Mouse (Mus musculus): Measurements from ENCODE around the gene Hvcn1. TPM values are rescaled to one million over a fixed set of nuclear protein-coding genes. Genes with fewer than 3 reads are reported as not detected.

Hvcn1 gene
- total and polyA plus RNA-seq, 3 experiments = 0.27 to 1.6 (median 0.27) TPM

DNA sequence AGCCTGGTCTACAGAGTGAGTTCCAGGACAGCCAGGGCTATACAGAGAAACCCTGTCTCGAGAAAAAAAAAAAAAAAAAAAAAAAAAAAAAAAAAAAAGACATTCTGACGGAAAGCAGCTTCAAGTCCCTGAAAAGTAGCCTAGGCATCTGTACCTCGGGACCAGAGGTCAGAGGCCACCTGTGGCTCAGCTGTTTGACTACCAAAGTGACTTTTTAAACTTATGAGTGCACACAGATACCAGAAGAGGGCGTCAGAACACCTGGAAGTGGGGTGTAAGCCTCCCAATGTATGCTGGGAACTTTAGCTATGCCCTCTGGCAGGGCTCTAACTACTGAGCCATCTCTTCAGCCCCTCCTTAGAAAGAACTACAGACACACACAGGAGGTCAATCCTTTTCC, 14.3 kb upstream of the Hvcn1 start:
- H3K9me3 ChIP-seq (replicated peaks) = no peaks in the 10 kb centered on the region
- TF ChIP-seq TAL1 (conservative IDR thresholded peaks at IDR 0.05; ENCODE audit: low read depth, low read length) (no peak), GATA1 (IDR thresholded peaks at IDR 0.05; ENCODE audit: borderline replicate concordance, low read length) (no peak), GATA2 (IDR thresholded peaks at IDR 0.05; ENCODE audit: borderline replicate concordance, low read depth, low read length) (no peak), POLR2AphosphoS5 (IDR thresholded peaks at IDR 0.05; ENCODE audit: insufficient replicate concordance, low read depth, low read length) (no peak), CTCF (IDR thresholded peaks at IDR 0.05; ENCODE audit: low read depth, low read length) (no peak)
- H3K4me3 ChIP-seq (ENCODE audit: low read depth, low read length) = no peak overlapping the region
- H3K4me1 ChIP-seq (ENCODE audit: insufficient read depth, low read depth, low read length) = no peaks in the 10 kb centered on the region
- DNase-seq (ENCODE audit: low spot score) (no peak), ATAC-seq (ENCODE audit: extremely low read depth, insufficient number of reproducible peaks, low FRiP score, poor library complexity, severe bottlenecking) (no peak)
- peaks cover 21% of the 10 kb centered on the region for H3K27me3 ChIP-seq (ENCODE audit: insufficient read depth, low read length)
- no peaks in the 10 kb centered on the region for H3K36me3 ChIP-seq (replicated peaks)

DNA sequence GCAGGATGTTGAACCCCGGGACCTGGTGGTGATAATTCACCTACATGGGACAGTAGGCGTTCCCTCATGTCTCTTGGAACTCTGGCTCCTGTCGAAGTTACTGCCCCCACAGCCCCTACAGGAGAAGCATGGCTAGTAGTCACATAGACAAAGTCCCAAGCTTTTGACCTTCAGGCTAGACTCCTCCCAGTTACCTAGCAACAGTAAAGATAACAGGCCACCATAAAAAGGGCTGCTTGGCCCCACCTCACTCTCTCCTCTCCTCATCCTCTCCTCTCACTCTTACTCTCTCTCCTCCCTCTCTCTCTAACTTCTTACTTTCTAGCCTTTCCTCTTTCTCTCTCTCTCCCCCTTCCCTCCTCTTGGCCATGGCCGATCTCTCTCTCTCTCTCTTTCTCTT, 5.7 kb upstream of the Hvcn1 start:
- H3K9me3 ChIP-seq (replicated peaks) = peaks cover 9% of the 10 kb centered on the region
- ATAC-seq (ENCODE audit: extremely low read depth, insufficient number of reproducible peaks, low FRiP score, poor library complexity, severe bottlenecking) = no peak
- H3K4me1 ChIP-seq (ENCODE audit: insufficient read depth, low read depth, low read length) = no peaks in the 10 kb centered on the region
- TF ChIP-seq POLR2AphosphoS5 (IDR thresholded peaks at IDR 0.05; ENCODE audit: insufficient replicate concordance, low read depth, low read length) = no peak
- TF ChIP-seq CTCF (IDR thresholded peaks at IDR 0.05; ENCODE audit: low read depth, low read length) = no peak
- no peak for TF ChIP-seq TAL1 (conservative IDR thresholded peaks at IDR 0.05; ENCODE audit: low read depth, low read length)
- TF ChIP-seq GATA2 (IDR thresholded peaks at IDR 0.05; ENCODE audit: borderline replicate concordance, low read depth, low read length) = no peak
- no peak for TF ChIP-seq GATA1 (IDR thresholded peaks at IDR 0.05; ENCODE audit: borderline replicate concordance, low read length)
- H3K27me3 ChIP-seq (ENCODE audit: insufficient read depth, low read length) = peaks cover 22% of the 10 kb centered on the region; the same call in 1 of the 2 replicates
- DNase-seq (ENCODE audit: low spot score) = no peak
- H3K36me3 ChIP-seq (replicated peaks) = no peaks in the 10 kb centered on the region
- no peak overlapping the region for H3K4me3 ChIP-seq (ENCODE audit: low read depth, low read length)

DNA sequence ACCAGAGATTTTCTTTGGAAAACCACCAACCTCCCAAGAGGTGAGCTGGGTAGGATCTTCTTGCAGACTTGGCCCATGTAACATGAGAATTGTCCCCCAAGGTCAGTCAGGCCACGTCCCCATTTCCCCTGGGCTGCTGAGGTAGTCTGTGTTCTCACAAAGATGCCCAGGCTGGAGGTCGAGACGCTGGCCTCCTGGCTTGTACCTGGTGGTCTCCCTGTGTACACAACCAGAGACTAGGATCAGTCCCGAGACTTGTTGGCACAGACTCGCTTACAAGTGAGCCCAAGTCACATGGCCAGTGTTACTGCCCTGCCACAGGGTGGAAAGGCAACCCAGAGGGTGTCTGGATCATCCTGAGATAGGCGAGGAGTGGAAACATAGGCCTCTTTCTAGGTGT, 4.7 kb upstream of the Hvcn1 start:
- H3K4me1 ChIP-seq (ENCODE audit: insufficient read depth, low read depth, low read length) = no peaks in the 10 kb centered on the region
- no peak for TF ChIP-seq GATA1 (IDR thresholded peaks at IDR 0.05; ENCODE audit: borderline replicate concordance, low read length)
- no peak for TF ChIP-seq TAL1 (conservative IDR thresholded peaks at IDR 0.05; ENCODE audit: low read depth, low read length)
- TF ChIP-seq CTCF (IDR thresholded peaks at IDR 0.05; ENCODE audit: low read depth, low read length) = no peak
- no peak for TF ChIP-seq POLR2AphosphoS5 (IDR thresholded peaks at IDR 0.05; ENCODE audit: insufficient replicate concordance, low read depth, low read length)
- no peak for TF ChIP-seq GATA2 (IDR thresholded peaks at IDR 0.05; ENCODE audit: borderline replicate concordance, low read depth, low read length)
- no peak overlapping the region for H3K4me3 ChIP-seq (ENCODE audit: low read depth, low read length)
- peaks cover 24% of the 10 kb centered on the region for H3K27me3 ChIP-seq (ENCODE audit: insufficient read depth, low read length)
- peaks cover 9% of the 10 kb centered on the region for H3K9me3 ChIP-seq (replicated peaks)
- ATAC-seq (ENCODE audit: extremely low read depth, insufficient number of reproducible peaks, low FRiP score, poor library complexity, severe bottlenecking) (no peak), DNase-seq (ENCODE audit: low spot score) (no peak)
- H3K36me3 ChIP-seq (replicated peaks) = no peaks in the 10 kb centered on the region

DNA sequence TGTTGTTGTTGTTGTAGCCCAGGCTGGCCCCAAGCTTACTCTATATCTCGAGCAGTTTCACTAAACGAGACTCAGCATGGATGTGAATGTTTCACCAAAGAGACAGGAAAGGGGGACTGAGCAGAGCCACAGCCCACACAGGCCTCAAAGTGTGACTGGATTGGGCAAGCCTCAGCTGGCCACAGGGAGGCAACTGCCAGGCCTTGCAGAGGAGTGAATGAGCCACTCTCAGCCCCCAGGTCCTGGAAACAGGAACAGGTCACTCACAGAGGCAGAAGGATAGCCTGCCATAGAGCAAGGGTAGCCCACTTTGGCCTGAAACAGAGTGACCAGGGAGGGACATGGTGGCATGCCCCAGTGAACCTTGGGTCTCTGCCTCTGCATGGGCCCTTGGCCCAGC, 2.4 kb upstream of the Hvcn1 start:
- TF ChIP-seq POLR2AphosphoS5 (IDR thresholded peaks at IDR 0.05; ENCODE audit: insufficient replicate concordance, low read depth, low read length) (no peak), GATA2 (IDR thresholded peaks at IDR 0.05; ENCODE audit: borderline replicate concordance, low read depth, low read length) (no peak), CTCF (IDR thresholded peaks at IDR 0.05; ENCODE audit: low read depth, low read length) (no peak), GATA1 (IDR thresholded peaks at IDR 0.05; ENCODE audit: borderline replicate concordance, low read length) (no peak), TAL1 (conservative IDR thresholded peaks at IDR 0.05; ENCODE audit: low read depth, low read length) (no peak)
- no peak for ATAC-seq (ENCODE audit: extremely low read depth, insufficient number of reproducible peaks, low FRiP score, poor library complexity, severe bottlenecking)
- no peaks in the 10 kb centered on the region for H3K36me3 ChIP-seq (replicated peaks)
- H3K4me3 ChIP-seq (ENCODE audit: low read depth, low read length) = no peak overlapping the region
- H3K9me3 ChIP-seq (replicated peaks) = peaks cover 9% of the 10 kb centered on the region
- DNase-seq (ENCODE audit: low spot score) = no peak
- H3K27me3 ChIP-seq (ENCODE audit: insufficient read depth, low read length) = peaks cover 46% of the 10 kb centered on the region
- no peaks in the 10 kb centered on the region for H3K4me1 ChIP-seq (ENCODE audit: insufficient read depth, low read depth, low read length)

DNA sequence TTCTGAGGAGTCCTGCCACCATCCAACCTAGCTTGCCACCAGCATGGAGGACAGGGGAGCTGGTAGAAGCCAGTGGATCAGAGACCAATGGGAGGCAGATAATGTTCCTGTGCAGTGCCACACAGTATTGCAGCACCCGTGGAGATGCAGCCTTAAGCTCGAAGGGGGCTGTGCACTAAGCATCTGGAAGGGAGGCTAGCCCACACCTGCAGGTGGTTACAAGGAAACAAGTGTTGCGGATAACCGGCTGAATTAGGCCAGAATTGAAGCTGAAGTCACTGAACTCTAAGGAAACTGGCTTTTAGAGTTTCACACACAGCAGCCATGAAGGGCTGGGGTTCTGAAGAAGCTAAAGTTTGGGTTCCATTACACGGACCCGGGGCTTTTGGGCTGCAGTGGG, 2.3 kb downstream of the Hvcn1 start:
- Histone ChIP-seq H3K36me3 (replicated peaks) (no peaks in the 10 kb centered on the region), H3K4me1 (ENCODE audit: insufficient read depth, low read depth, low read length) (peaks cover 6% of the 10 kb centered on the region; the same call in 1 of the 2 replicates), H3K4me3 (ENCODE audit: low read depth, low read length) (no peak overlapping the region), H3K27me3 (ENCODE audit: insufficient read depth, low read length) (peaks cover 56% of the 10 kb centered on the region), H3K9me3 (replicated peaks) (no peaks in the 10 kb centered on the region)
- DNase-seq (ENCODE audit: low spot score) (no peak), ATAC-seq (ENCODE audit: extremely low read depth, insufficient number of reproducible peaks, low FRiP score, poor library complexity, severe bottlenecking) (no peak)
- TF ChIP-seq GATA2 (IDR thresholded peaks at IDR 0.05; ENCODE audit: borderline replicate concordance, low read depth, low read length) (no peak), POLR2AphosphoS5 (IDR thresholded peaks at IDR 0.05; ENCODE audit: insufficient replicate concordance, low read depth, low read length) (no peak), TAL1 (conservative IDR thresholded peaks at IDR 0.05; ENCODE audit: low read depth, low read length) (no peak), GATA1 (IDR thresholded peaks at IDR 0.05; ENCODE audit: borderline replicate concordance, low read length) (no peak), CTCF (IDR thresholded peaks at IDR 0.05; ENCODE audit: low read depth, low read length) (no peak)

DNA sequence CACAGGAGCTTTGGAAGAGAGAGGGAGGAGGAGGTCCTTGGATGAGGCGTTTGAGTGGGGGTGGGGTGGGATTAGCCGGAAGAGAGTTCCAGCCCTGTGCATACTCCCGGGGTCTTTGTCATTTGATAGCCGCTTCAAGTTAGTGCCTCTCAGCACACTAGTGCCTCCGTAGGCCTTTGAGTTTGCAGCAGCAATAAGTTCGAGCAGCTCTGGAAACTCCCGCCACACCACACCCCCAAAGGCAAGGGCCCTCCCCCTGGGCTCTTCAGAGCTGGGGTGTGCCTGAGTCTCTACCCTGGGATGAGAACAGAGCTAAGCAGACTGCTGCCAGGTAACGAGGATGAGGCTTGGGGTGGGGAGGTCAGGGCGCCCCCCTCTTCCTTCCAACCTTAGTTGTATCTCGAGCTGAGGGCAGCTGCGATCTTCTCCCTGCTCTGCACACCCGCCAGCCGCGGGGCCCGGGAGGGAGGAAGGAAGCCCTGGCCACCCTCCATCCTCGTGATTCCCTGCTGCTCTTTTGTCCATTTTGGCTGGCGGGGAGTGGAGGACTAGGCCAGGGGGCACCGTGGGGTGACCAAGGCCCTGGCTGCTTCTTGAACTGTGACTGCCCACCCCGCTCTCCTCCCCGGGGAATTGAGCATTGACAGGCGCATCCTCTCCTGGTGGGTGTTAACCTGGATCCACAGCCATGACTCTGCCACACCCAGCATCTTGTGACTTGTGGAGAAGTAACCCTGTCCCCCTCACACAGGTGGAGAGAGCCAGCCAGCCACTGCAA, 3.2 kb downstream of the Hvcn1 start:
- ATAC-seq (ENCODE audit: extremely low read depth, insufficient number of reproducible peaks, low FRiP score, poor library complexity, severe bottlenecking) (no peak), DNase-seq (ENCODE audit: low spot score) (no peak)
- no peak for TF ChIP-seq POLR2AphosphoS5 (IDR thresholded peaks at IDR 0.05; ENCODE audit: insufficient replicate concordance, low read depth, low read length)
- TF ChIP-seq CTCF (IDR thresholded peaks at IDR 0.05; ENCODE audit: low read depth, low read length) = no peak
- TF ChIP-seq TAL1 (conservative IDR thresholded peaks at IDR 0.05; ENCODE audit: low read depth, low read length) = no peak
- TF ChIP-seq GATA2 (IDR thresholded peaks at IDR 0.05; ENCODE audit: borderline replicate concordance, low read depth, low read length) = no peak
- no peak for TF ChIP-seq GATA1 (IDR thresholded peaks at IDR 0.05; ENCODE audit: borderline replicate concordance, low read length)
- Histone ChIP-seq H3K36me3 (replicated peaks) (no peaks in the 10 kb centered on the region), H3K27me3 (ENCODE audit: insufficient read depth, low read length) (peaks cover 48% of the 10 kb centered on the region), H3K9me3 (replicated peaks) (no peaks in the 10 kb centered on the region), H3K4me1 (ENCODE audit: insufficient read depth, low read depth, low read length) (peaks cover 6% of the 10 kb centered on the region; the same call in 1 of the 2 replicates), H3K4me3 (ENCODE audit: low read depth, low read length) (no peak overlapping the region)
